Mouse (Mus musculus) mature B cell (primary cell): ENCODE measurements around the gene 1810009J06Rik.
"Not testable (repeated sequence)": the region's sequence is repeated elsewhere in the genome, so short reads cannot be mapped to it uniquely, and the experiment has no call there.

ENCODE experiments used
- in situ Hi-C: fragments of 300-500 bp; cut with MboI; formaldehyde crosslinking; loops from 2 replicates; pipeline ENCODE4 v1.14.3; 2019

1810009J06Rik gene

DNA sequence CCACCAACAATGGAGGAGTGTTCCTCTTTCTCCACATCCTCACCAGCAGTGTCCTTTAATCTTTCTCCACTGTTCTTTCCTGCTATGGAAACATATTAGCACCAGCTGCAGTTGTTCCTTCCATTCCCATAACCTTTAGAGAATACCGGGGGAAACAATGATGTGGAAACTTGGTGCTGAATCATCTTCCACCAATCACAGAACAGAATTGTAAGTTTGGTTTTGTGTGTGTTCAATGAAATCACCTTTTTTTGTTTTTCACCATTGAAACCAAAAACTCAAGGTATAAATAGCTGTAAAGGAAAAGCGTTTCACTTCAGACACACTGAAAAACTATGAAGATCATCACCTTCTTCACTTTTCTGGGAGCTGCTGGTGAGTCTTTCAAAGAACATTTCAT is at the start of gene 1810009J06Rik:
Gene 1810009J06Rik, plus strand, starts transcription at position 301 of the 400 bp plus-strand sequence.
- in situ Hi-C loops, result not testable (repeated sequence)

DNA sequence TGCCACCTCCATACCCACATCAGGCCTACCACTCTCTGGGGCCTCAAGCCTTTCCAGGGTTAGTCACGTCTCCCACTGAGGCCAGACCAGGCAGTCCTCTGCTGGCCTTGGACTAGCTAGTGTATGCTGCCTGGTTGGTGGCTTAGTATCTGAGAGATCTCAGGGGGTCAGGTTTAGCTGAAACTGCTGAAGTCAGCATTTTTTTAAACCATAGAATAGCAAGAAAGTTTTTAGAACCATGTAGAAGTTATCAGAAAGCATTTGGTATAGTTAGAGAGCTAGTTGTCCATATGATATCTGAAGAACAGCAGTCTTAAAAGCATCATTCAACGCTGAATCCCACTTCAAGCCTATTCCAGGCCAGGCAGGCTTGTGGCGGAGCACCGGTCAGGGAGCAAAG is 44.6 kb upstream of the 1810009J06Rik start:
- in situ Hi-C loops, result no loop called here

DNA sequence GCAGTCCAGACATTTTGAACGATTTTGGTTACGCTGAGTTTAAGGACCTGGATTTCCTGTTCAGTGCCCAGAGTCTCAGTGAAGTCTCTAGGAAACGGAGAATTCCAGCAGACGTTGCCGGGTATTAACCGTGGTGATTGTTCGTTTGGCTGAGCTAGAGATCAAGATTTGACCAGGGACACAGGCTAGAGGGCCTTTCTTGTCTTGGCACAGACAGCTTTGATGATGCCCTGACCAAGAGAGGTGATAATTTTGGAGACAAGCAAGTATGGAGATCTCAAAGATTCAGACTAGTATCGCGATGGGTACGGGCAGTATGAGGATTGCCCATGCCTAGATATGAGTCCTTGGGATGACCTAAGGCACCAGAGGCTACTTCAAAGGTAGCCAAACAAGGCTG is 24.1 kb upstream of the 1810009J06Rik start, which contains the start of gene 1700074P13Rik:
Gene 1700074P13Rik, minus strand, starts transcription at position 101 of the 400 bp plus-strand sequence.
- in situ Hi-C loops, result no loop called here

DNA sequence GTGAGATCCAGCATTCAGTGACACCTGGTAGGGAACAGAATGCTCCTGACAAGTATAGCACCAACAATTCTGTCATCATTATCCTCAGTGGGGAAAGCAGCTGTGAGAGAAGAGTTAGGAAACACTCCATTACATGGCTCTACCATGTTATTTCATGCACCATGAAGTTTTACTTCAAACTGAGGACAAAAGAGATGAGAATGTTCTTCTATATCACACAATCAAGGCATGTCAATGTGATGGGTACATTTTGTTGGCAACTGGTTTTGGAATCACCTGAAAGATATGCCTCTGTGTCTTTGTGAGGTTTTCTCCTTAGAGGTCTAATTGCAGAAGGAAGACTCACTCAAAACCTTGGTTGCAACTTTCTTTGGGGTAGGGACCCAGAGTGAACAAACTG is 12.8 kb upstream of the 1810009J06Rik start, which contains the start of gene Gm4744:
Gene Gm4744, minus strand, starts transcription at position 101 of the 400 bp plus-strand sequence.
- in situ Hi-C loops, result no loop called here

DNA sequence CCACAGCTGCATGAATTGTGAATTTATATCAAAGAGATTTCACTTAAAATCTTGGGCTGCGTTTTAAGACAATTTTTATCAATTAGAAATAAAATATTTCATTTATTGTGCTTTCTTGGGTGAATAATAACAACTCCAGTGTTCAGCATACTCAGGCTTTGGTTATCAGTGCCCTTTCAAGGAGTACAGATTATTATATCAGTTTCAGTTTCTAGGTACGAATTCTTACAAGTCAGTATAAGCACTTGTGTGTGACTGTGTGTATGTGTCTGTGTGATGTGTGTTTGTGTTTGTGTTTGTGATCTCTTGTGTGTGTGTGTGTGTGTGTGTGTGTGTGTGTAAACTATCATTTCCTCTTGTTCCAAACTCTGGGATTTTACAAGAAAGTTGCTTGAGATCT is 10.8 kb upstream of the 1810009J06Rik start:
- in situ Hi-C loops, result no loop called here

DNA sequence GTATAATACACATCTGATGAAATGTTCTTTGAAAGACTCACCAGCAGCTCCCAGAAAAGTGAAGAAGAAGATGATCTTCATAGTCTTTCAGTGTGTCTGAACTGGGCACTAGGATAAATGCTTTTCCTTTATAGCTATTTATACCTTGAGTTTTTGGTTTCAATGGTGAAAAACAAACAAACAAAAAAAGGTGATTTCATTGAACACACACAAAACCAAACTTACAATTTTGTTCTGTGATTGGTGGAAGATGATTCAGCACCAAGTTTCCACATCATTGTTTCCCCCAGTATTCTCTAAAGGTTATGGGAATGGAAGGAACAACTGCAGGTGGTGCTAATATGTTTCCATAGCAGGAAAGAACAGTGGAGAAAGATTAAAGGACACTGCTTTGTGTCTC is 34.8 kb downstream of the 1810009J06Rik start, which contains the start of gene Gm2663:
Gene Gm2663, minus strand, starts transcription at position 101 of the 400 bp plus-strand sequence.
- in situ Hi-C loops, result not testable (repeated sequence)

DNA sequence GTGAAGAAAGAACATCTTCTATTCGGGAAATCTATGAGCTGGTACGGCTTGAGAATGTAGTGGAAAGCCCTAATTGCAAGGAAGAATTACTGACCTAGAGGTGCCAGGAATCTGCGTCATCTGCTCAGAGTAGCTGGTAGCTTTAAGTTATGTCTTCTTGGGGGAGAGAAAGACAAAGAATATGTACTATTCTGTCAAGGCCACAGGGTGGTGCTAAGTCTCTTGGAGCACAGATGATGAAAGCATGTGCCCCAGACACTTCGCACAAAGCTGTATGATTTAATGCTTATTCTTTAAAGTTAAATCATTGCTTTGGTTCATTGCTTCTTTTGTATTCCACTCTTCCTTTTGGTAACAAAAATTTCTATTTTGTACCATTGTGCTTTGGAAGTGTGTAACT is 50.5 kb downstream of the 1810009J06Rik start:
- in situ Hi-C loops, result no loop called here
